Mouse (Mus musculus) embryonic facial prominence, embryonic 13.5 days (tissue): ENCODE results near the gene Tpgs1. TPM values are rescaled to one million over a fixed set of nuclear protein-coding genes. Genes with fewer than 3 reads are reported as not detected.
A peak's percentile ranks its signal among the peaks of the same experiment; 100 is the strongest.

Experiments
- ATAC-seq: fragments of 200-750 bp; cut with Nextera tagmentation; 2 replicates; pipeline ENCODE4 v1.8.0; 2017; ENCODE audit warnings: low read depth; ENCODE audit not compliant: insufficient number of reproducible peaks, insufficient read depth, low FRiP score, low TSS enrichment
- H3K27ac ChIP-seq: fragments of 300-500 bp; sonication (generic); 2 replicates; pipeline ENCODE4 v1.5.1; 2015; ENCODE audit warnings: moderate library complexity, mild to moderate bottlenecking, inconsistent platforms
- H3K27me3 ChIP-seq: fragments of 300-500 bp; sonication (generic); 2 replicates; pipeline ENCODE4 v1.6.1; 2015; ENCODE audit warnings: mild to moderate bottlenecking, inconsistent platforms
- H3K36me3 ChIP-seq: fragments of 300-500 bp; sonication (generic); 2 replicates; pipeline ENCODE4 v1.6.1; 2015; ENCODE audit warnings: mild to moderate bottlenecking, inconsistent platforms
- H3K4me1 ChIP-seq: fragments of 300-500 bp; sonication (generic); 2 replicates; pipeline ENCODE4 v1.6.1; 2015; ENCODE audit warnings: inconsistent platforms
- H3K4me2 ChIP-seq: fragments of 300-500 bp; sonication (generic); 2 replicates; pipeline ENCODE4 v1.6.1; 2015; ENCODE audit warnings: moderate library complexity, mild to moderate bottlenecking, inconsistent platforms
- H3K4me3 ChIP-seq: fragments of 300-500 bp; sonication (generic); 2 replicates; pipeline ENCODE4 v1.5.1; 2015; ENCODE audit warnings: mild to moderate bottlenecking, inconsistent platforms
- H3K9ac ChIP-seq: fragments of 300-500 bp; sonication (generic); 2 replicates; pipeline ENCODE4 v1.6.1; 2015; ENCODE audit warnings: mild to moderate bottlenecking, inconsistent platforms
- H3K9me3 ChIP-seq: fragments of 300-500 bp; sonication (generic); 2 replicates; pipeline ENCODE4 v1.6.1; 2016; ENCODE audit warnings: inconsistent platforms
- WGBS: fragments of 180-500 bp; shearing (Covaris S2); methylation state at CpG from one replicate; pipeline ENCODE4 v1.1.7; 2015; ENCODE audit warnings: mixed read lengths; 5-methylcytosine and 5-hydroxymethylcytosine counted together
- polyA plus RNA-seq: library from polyadenylated mRNA; unstranded; fragments of >200 nt; fragmentation: Nextera tagmentation; extraction: Ambion mirVana; gene quantifications from 2 replicates; pipeline ENCODE4 v1.2.1, GENCODE M21; 2015

The Tpgs1 gene
- polyA plus RNA-seq, 1 experiment from 2014 or later = 62.1 TPM

DNA sequence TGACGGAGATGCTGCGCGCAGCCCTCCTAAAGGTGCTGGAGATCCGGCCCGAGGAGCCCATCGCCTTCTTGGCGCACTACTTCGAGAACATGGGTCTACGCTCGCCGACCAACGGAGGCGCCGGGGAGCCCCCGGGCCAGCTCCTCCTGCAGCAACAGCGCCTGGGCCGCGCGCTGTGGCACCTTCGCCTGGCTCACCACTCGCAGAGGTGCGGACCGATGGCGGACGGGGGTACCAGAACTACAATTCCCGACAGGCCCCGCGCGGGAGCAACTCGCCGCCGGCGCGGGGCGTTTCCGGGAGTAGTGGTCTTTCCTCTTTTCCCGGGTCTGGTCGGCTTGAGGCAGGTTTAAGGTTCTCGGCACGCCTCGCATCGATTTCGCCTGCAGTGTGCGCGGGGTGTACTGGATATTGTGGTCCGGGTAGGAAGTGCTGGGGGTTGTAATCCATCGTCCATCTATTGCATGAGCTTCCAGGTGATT lies 448 bp downstream of the Tpgs1 start:
- H3K36me3 ChIP-seq = peaks cover 23% of the 10 kb centered on the region
- H3K4me3 ChIP-seq = peak overlapping the region; percentile 97
- peak; percentile 44 for ATAC-seq
- peak overlapping the region; percentile 88 for H3K9ac ChIP-seq
- H3K4me2 ChIP-seq = peak overlapping the region; percentile 96
- under 1% methylated on average over 47 of the region's 47 CpGs for WGBS
- no peaks in the 10 kb centered on the region for H3K9me3 ChIP-seq
- H3K27ac ChIP-seq = peak overlapping the region; percentile 93
- no peaks in the 10 kb centered on the region; the same call in 1 of the 2 replicates for H3K27me3 ChIP-seq
- H3K4me1 ChIP-seq = peaks cover 13% of the 10 kb centered on the region

DNA sequence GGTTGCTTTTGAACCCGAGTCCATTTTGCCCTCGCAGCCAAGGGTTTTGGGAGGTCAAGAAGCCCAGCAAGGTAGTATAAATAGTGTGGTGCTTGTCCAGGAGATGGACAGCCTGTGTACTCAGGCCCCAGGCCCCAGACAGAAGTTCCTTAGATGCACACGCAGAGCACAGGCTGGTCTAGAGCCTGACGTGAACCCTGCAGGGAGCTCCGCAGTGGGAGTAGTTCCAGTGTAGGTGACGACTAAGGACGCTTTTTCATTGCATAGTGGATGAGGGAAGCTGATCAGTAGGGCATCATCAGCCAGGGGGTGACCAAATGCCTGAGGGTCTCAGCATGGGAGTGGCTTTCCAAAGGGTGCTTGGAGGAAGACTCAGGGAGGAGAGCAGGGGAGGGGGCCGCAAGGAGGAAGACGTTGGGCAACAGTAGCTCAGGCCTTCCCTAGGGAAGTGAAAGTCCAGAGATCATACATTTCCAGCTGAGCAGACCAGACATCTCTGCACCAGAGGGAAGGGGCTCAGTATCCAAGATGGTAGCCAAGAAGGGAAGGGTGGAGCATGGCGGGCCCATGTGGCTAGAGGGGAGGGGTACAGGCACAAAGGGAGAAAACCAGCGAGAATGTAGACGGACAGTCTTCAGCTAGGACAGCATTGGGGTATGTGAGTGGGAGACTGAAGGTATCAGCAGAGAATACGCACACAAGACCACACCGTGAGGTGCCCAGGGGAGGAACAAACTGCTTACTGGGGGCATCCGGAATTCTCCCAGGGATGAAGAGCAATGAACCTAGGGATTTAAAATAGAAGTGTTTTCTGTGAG lies 1.1 kb downstream of the Tpgs1 start:
- H3K27ac ChIP-seq = peak overlapping the region; percentile 93
- H3K27me3 ChIP-seq = no peaks in the 10 kb centered on the region; the same call in 1 of the 2 replicates
- no peaks in the 10 kb centered on the region for H3K9me3 ChIP-seq
- peak overlapping the region; percentile 97 for H3K4me3 ChIP-seq
- peaks cover 13% of the 10 kb centered on the region for H3K4me1 ChIP-seq
- no peak for ATAC-seq
- H3K4me2 ChIP-seq = peak overlapping the region; percentile 96
- H3K9ac ChIP-seq = peak overlapping the region; percentile 88
- peaks cover 27% of the 10 kb centered on the region for H3K36me3 ChIP-seq
- 37% methylated on average over 15 of the region's 15 CpGs for WGBS

DNA sequence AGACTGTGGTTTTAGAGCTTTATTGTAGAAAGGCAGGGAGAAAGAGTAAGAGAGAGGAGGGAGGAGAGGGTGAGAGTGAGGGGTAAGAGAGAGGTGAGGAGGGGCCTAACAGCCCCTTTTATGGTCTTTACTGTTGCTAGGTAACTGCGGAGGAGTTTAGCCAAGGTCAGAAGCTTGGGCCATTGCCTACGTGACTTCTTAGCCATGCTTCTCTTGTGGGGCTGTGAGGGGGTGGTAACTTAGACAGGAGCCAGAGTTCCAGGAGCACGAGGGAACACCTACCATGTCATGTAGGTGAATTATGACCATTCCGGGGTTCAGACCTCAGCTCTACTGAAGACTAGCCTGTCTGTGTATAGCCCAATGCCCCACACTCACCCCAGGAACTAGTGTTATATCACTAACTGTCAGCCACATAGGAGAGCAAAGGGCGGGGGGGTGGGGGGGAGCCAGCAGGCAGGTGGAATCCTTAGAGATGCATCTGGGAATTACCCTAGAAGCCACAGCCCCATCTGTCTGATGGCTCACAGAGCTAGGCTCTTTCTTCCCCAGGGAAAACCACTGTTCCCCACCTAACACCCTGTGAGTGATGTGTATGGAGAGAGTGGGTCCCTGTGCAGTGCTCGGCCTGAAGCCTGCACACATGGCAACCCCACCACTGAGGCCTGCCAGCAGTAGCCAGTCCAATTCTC lies 2.4 kb downstream of the Tpgs1 start:
- no peak overlapping the region for H3K4me2 ChIP-seq
- peaks cover 40% of the 10 kb centered on the region for H3K36me3 ChIP-seq
- no peak overlapping the region for H3K9ac ChIP-seq
- H3K27ac ChIP-seq = no peak overlapping the region
- no peaks in the 10 kb centered on the region for H3K9me3 ChIP-seq
- H3K27me3 ChIP-seq = no peaks in the 10 kb centered on the region; the same call in 1 of the 2 replicates
- peaks cover 13% of the 10 kb centered on the region for H3K4me1 ChIP-seq
- H3K4me3 ChIP-seq = no peak overlapping the region
- no peak for ATAC-seq
- 87% methylated on average over 6 of the region's 6 CpGs for WGBS

GRCm38 (mm10) chr10:79672088-79672455 lies 2.9 kb downstream of the Tpgs1 start:
- ATAC-seq = no peak
- no peak overlapping the region for H3K4me2 ChIP-seq
- H3K4me1 ChIP-seq = peaks cover 13% of the 10 kb centered on the region
- H3K27me3 ChIP-seq = no peaks in the 10 kb centered on the region
- H3K9me3 ChIP-seq = no peaks in the 10 kb centered on the region
- H3K27ac ChIP-seq = no peak overlapping the region
- H3K4me3 ChIP-seq = no peak overlapping the region
- WGBS = 71% methylated on average over 3 of the region's 3 CpGs
- no peak overlapping the region for H3K9ac ChIP-seq
- H3K36me3 ChIP-seq = peaks cover 44% of the 10 kb centered on the region

- Histone ChIP-seq H3K9ac (no peak overlapping the region), H3K9me3 (no peaks in the 10 kb centered on the region), H3K27me3 (no peaks in the 10 kb centered on the region), H3K36me3 (peaks cover 44% of the 10 kb centered on the region), H3K27ac (no peak overlapping the region), H3K4me1 (peaks cover 13% of the 10 kb centered on the region), H3K4me3 (no peak overlapping the region), H3K4me2 (no peak overlapping the region)
- no peak for ATAC-seq
- 87% methylated on average over 3 of the region's 3 CpGs for WGBS
Observed at GRCm38 (mm10) chr10:79673054-79673453, 3.9 kb downstream of the Tpgs1 start.

- 0 out of 2 replicates have a peak, but pooled peaks have one; percentile 30 for ATAC-seq
- Histone ChIP-seq H3K4me3 (no peak overlapping the region), H3K9me3 (no peaks in the 10 kb centered on the region), H3K9ac (no peak overlapping the region), H3K27ac (no peak overlapping the region), H3K27me3 (no peaks in the 10 kb centered on the region), H3K36me3 (peaks cover 44% of the 10 kb centered on the region), H3K4me1 (peaks cover 8% of the 10 kb centered on the region), H3K4me2 (no peak overlapping the region)
- WGBS = 53% methylated on average over 44 of the region's 44 CpGs
Observed at GRCm38 (mm10) chr10:79675346-79676035, 6.3 kb downstream of the Tpgs1 start.

- peak overlapping the region; percentile 93 for H3K4me2 ChIP-seq
- H3K9ac ChIP-seq = peak overlapping the region; percentile 90
- 35% methylated on average over 11 of the region's 11 CpGs for WGBS
- peaks cover 32% of the 10 kb centered on the region for H3K36me3 ChIP-seq
- H3K27ac ChIP-seq = peak overlapping the region; percentile 84
- H3K9me3 ChIP-seq = no peaks in the 10 kb centered on the region
- H3K4me1 ChIP-seq = peaks cover 22% of the 10 kb centered on the region
- peak overlapping the region; percentile 89 for H3K4me3 ChIP-seq
- ATAC-seq = peak; percentile 7; the same call in 1 of the 2 replicates
- H3K27me3 ChIP-seq = no peaks in the 10 kb centered on the region
Observed at GRCm38 (mm10) chr10:79680606-79681495, 11.7 kb downstream of the Tpgs1 start.

- Histone ChIP-seq H3K9ac (peak within 1 kb of the TSS; percentile 90), H3K9me3 (no peaks in the 10 kb centered on the region), H3K4me2 (peak within 1 kb of the TSS; percentile 93), H3K36me3 (peaks cover 32% of the 10 kb centered on the region), H3K27me3 (no peaks in the 10 kb centered on the region), H3K4me3 (peak within 1 kb of the TSS; percentile 89), H3K27ac (peak within 1 kb of the TSS; percentile 84), H3K4me1 (peaks cover 22% of the 10 kb centered on the region)
- WGBS = under 1% methylated on average over 78 of the region's 84 CpGs
- ATAC-seq = peak; percentile 89
Observed at GRCm38 (mm10) chr10:79681591-79682245, 12.5 kb downstream of the Tpgs1 start, which contains the start of gene Cdc34. Cdc34 (plus strand) TSS chr10:79682195.

- Histone ChIP-seq H3K4me1 (peaks cover 22% of the 10 kb centered on the region), H3K36me3 (peaks cover 38% of the 10 kb centered on the region), H3K27ac (peak overlapping the region; percentile 71), H3K9ac (peak overlapping the region; percentile 90), H3K27me3 (no peaks in the 10 kb centered on the region), H3K4me2 (peak overlapping the region; percentile 93), H3K9me3 (no peaks in the 10 kb centered on the region), H3K4me3 (peak overlapping the region; percentile 89)
- WGBS = 0% methylated on average over 10 of the region's 10 CpGs
- ATAC-seq = no peak
Observed at GRCm38 (mm10) chr10:79682551-79682915, 13.4 kb downstream of the Tpgs1 start.

DNA sequence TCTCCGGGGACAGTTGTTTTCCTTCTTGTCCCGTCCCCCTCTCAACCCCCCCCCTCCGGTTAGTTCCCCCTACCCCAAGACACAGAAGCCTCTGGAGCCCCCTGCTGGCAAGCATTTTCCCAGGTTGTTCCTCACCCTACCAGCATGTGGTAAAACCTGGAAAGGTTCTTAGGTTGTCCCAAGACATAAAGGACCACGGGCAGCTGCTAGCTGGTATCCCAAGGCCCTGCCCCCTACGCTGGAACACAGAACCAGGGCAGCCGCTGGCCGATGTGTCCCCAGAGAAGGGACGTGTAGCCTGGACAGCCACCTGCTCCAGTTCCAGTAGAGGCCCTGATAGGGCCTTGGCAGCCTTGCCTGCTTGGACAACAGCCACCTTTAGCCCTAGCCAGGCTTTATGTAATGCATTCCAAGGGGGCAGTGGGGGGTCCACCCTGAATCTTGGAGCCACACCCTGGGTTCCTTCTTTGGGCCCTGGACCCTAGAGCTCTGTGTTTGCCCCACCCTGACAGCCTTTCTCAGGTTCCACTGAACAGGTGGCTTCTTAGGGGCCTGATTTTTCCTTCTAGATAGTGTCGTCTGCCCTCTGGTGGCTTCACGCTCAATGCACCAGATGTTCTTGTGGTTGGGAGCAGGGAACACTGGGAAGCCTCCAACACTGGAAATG lies 13.9 kb downstream of the Tpgs1 start:
- H3K4me2 ChIP-seq = peak overlapping the region; percentile 93
- H3K36me3 ChIP-seq = peaks cover 43% of the 10 kb centered on the region
- H3K9ac ChIP-seq = peak overlapping the region; percentile 90
- H3K4me1 ChIP-seq = peaks cover 22% of the 10 kb centered on the region
- H3K27ac ChIP-seq = peak overlapping the region; percentile 71
- no peaks in the 10 kb centered on the region for H3K27me3 ChIP-seq
- H3K9me3 ChIP-seq = no peaks in the 10 kb centered on the region
- H3K4me3 ChIP-seq = peak overlapping the region; percentile 89
- 4% methylated on average over 10 of the region's 10 CpGs for WGBS
- ATAC-seq = no peak
